Mouse (Mus musculus) adrenal gland, adult 18-20 months (tissue): Measurements from ENCODE around the gene Stambp. TPM values are rescaled to one million over a fixed set of nuclear protein-coding genes. Genes with fewer than 3 reads are reported as not detected.

Experiments used
- DNase-seq, 2 experiments: peaks; one replicate each; pipeline ENCODE4 v3.0.0; 2021 to 2022; ENCODE audit warnings: low spot score in 2 of 2
- total RNA-seq, 2 experiments: library from RNA; stranded (reverse); gene quantifications; 1 replicate in 1 of 2; 2 replicates in 1 of 2; pipeline ENCODE4 v1.2.3; 2021

Gene Stambp
- total RNA-seq, 2 experiments from 2014 or later: 20.6 to 21.8 TPM

DNA sequence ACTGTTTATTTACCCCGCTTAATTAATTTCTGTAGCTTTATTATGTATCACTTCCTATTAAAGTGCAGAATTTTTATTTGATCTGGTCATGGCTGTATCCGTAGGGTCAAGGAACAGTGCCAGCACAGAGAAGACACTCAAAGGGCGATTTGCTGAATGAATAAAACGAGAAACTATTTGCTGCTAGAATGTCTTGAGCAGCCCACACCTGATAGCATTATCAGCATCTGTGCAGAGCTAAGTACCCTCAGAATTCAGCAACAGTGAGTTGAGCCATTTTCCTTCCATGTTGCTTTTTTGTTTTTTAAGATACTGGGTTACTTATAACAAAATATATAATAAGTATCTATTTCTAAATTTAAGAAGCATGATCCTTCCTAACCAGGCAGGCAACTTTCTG, 67.0 kb downstream of the Stambp start:
- no peak for DNase-seq

DNA sequence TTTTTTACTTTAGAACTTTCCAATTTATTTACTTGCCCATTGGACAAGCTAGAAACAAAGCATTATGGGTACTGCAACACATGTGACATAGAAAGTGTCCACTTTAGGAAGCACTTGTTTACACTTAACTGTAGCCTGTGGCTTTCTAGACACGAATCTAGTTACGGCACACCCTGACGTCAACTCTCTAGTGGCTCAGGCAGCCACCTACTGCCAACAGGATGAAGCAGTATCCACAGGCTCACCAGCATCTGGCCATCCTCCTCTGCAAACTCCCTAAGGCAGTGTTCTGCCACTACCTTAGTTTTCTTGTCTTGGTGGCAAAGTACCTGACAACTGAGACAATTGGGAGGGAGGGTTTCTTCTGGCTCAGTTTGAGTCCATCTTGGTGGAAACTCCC, 69.2 kb downstream of the Stambp start:
- no peak for DNase-seq

DNA sequence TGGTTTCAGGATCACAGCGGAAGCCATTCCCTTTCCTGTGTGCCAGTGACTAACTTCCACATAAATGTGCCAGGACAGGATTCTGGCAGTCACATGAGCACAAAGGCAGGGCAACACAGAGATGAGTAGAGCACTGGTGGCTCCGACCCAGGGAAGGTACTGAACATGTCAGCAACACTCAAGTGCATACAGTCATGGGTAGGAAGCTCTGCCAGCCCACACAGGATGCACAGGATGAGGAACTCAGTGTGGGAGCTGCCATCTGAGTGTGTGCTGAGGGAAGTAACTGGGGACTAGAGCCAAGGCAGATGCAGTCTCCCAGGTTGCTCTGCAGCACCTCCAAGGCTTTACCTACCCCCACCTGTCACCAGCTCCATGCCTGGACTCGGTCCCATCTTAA, 69.9 kb downstream of the Stambp start:
- no peak for DNase-seq

DNA sequence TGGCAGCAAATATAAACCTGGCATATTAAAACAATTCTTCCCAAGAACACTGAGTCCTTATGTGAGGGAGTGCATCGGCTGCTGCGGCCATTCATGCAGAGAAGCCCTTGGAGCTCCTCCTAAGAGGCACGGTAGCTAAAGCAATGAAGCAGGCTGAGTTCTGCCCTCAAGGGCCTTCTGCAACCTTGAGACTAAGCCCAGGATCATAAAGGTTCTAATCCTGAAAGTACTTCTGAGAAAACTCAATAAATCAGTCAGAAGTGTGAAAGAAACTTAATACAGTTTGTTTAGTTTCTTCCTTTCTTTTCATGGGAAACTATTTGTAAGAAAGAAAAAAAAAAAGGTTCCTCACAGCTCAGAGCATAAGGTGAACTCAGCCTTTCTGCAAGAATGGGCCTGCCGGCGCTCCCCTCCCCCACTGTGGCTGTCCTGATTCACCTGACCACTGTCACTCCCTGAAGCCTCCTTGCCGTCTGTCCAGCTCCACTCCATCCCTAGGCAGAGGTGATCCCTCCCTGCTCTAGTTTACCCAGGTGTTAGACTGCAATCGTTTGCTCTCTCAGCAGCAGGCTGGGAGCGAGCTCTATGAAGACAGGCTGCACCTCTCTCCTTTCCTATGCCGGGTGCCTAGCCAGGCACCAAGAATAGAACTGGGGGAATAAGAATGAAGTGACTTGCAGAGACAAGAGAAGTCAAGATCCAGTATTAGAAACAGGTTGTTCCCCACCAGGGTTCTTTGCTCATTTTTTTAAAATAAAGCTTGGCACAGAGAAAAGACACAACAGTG, 70.8 kb downstream of the Stambp start:
- no peak for DNase-seq

DNA sequence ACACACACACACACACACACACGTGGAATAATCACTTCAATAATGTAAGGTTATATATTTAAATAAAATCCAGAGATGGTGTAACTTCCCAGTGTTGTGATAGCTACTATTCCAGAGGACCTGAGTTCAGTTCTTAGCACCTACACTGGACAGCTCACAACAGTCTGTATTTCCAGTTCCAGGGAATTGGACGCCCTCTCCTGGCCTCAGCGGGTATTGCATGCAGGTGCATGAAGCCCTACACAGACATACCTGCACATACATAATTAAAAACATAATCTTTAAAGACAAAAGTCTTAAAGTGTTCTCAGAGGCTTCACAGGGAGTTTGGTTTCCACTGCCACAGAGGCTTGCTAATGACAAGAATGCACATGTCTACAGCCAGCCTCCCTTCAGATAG, 72.1 kb downstream of the Stambp start:
- no peak for DNase-seq

DNA sequence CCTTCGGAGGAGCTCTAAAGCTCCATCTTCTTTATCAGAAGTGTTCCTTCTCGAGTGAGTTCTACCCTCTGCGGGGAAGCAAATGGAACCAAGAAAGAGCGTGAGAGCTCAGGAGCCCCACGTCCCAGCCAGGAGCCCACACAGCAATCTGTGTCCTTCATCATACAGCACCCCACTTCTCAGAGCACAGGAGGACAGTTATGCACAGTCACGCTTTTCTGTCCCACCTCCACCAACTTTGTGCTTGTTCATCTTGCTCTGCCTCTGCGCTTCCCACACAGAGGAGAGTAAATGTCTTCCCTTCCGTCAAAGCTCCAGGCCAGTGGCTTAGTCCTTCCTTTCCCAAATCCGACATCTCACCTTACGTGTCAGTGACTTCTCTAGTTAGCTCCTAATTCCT, 73.5 kb downstream of the Stambp start:
- no peak for DNase-seq

DNA sequence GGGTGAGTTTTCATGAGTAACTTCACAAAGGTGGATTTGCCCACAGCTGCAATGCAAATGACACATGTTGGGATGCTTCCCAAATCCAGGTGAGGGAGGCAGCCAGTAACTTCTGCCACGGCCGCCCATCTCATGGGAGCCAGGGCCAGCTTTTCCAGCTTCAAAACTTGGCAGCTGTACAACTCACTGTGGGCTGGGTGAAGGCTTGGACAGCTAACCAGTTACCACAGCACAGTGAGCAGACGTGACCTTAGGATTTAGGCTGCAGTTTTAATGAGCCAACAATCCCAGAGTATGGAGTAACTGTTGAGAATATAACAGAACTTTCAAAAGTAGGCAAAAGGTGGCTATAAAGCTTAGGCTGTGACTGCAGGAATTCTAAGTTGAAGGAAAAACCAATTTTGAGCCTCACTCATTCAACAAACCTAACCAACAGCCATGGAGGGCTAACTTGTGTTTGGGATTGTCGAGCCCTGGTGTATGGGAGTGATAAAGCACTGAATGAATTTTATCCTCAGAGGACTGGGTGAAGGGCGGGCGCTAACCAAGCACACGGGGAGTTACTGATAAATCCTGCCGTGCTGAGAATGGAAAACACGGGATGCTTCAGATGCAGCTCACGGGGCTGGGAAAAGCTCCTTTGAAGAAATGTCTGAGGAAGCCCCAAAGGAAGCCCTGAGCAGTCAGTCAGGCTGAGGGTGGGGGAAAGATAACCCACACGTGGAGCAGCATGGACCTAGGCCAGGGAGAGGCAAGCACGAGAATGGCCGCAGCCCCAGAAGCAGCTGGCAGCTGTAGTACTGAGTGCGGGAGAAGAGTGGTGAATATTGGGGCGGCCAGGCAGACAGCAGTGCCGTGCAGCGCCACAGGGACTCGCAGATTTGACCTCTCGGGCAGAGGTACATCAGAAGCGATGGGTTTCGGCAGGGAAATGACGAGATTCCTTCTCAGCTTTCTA, 75.5 kb downstream of the Stambp start:
- DNase-seq: peak in 1 of 2 experiments; percentile 29

DNA sequence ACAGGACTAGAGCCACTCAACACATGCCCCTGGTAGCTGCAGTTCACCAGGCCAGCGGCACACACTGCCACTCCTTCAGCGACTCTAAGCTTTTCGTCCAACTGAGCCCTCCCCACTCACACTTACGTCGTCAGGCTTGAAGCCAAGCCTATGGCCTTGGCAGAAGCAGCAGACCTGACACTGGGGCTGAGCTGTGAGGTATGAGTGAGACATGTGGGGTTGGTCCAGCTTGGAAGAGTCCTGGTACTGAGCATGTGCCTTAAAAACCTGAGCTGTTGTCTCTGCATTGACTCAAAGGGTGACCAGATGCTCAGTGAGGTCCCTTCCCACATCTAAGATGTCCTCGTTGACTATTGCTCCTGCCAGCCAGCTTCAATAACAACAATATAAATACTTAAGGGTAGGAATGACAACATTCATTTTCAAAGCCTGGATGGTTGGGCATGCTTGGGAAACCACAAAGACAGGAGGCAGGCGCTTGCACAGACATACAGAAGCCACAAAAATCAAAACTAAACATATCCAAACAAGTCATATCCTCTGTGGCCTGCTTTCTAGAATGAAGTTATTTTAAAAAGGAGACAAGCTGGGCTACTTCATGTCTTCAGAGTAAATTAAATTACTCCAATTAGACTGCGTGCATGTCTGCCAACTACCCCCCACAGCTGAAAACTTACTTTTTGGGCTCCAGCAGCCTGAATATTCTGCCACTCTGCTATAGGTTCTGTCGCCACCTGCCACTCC, 76.3 kb downstream of the Stambp start:
- DNase-seq: peak; percentile 52 to 71

Other genes with a start within 250 kb of the Stambp start
- 10 to 100 TPM; 12.3 to 24.1 TPM for gene Mthfd2, start 246.8 kb downstream of the Stambp start, total RNA-seq
- gene Mob1a, start 246.7 kb downstream of the Stambp start, total RNA-seq: 10 to 100 TPM; 67.7 to 79.2 TPM
- 100 to 1,000 TPM; 257 to 284 TPM for gene Bola3, start 223.6 kb downstream of the Stambp start, total RNA-seq
- gene Tet3, start 113.6 kb downstream of the Stambp start, total RNA-seq: 10 to 100 TPM; 24.2 to 25.7 TPM
- 10 to 100 TPM; 36.7 to 38.4 TPM for gene Dguok, start 65.8 kb downstream of the Stambp start, total RNA-seq
- gene Actg2, start 36.5 kb downstream of the Stambp start, total RNA-seq: under 1 TPM; 0.38 to 0.53 TPM
- gene Clec4f, start 83.5 kb upstream of the Stambp start, total RNA-seq: not detected
- under 1 TPM; 0.27 to 0.32 TPM for gene Cd207, start 105.1 kb upstream of the Stambp start, total RNA-seq
- gene Vax2, start 138.5 kb upstream of the Stambp start, total RNA-seq: not detected
- gene Atp6v1b1, start 170.3 kb upstream of the Stambp start, total RNA-seq: not detected
- gene Ankrd53, start 189.9 kb upstream of the Stambp start, total RNA-seq: under 1 TPM in 1 of 2 experiments, not detected in 1; 0.16 TPM
- gene Tex261, start 203.1 kb upstream of the Stambp start, total RNA-seq: 100 to 1,000 TPM; 171 to 183 TPM
- gene Nagk, start 222.3 kb upstream of the Stambp start, total RNA-seq: 10 to 100 TPM; 41.0 to 51.8 TPM